Mouse (Mus musculus) brain, adult 10 weeks (tissue): Measurements from ENCODE around the gene Cnot8. TPM values are rescaled to one million over a fixed set of nuclear protein-coding genes. Genes with fewer than 3 reads are reported as not detected.

Experiments
- polyA plus RNA-seq: library from polyadenylated mRNA; stranded (reverse); fragments of 350-450 nt; fragmentation: Illumina TruSeq; extraction: RNeasy Lipid Tissue Mini Kit (QIAGEN cat#74804); gene quantifications from one replicate; pipeline ENCODE4 v1.2.3, GENCODE M21; 2015; ENCODE audit warnings: low read depth, low replicate concordance

The Cnot8 gene
- polyA plus RNA-seq: 65.9 TPM

DNA sequence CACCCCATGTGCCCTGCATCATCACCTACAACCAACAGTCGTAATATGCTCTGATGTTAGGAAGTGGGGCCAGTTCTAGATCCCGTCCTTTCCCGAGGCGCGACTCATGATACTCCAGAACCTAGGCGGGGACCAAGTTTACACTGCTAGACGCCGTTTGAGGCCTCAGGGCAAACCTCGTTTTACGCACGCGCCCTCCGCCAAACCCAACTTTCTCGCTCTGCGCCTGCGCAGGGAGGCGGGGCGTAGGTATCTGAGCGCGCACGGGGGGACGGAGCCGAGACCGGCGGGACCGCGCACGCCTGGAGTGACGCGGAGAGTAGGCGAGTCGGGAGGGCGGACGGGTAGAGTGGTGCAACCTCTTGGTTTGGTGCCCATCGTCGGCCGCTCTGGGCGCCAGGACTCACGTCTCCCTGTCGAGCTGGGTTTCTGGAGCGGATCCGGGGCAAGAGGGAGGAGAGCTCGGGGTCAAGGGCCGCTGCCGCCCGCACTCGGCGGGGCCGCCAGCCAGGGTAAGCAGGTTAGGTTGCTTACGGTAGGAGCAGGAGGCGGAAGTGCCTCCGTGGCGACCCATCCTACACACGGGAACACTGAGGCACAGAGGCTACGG is at the start of gene Cnot8:
Gene Cnot8 (plus strand): TSS at position 457 of the 610 bp plus-strand sequence.

DNA sequence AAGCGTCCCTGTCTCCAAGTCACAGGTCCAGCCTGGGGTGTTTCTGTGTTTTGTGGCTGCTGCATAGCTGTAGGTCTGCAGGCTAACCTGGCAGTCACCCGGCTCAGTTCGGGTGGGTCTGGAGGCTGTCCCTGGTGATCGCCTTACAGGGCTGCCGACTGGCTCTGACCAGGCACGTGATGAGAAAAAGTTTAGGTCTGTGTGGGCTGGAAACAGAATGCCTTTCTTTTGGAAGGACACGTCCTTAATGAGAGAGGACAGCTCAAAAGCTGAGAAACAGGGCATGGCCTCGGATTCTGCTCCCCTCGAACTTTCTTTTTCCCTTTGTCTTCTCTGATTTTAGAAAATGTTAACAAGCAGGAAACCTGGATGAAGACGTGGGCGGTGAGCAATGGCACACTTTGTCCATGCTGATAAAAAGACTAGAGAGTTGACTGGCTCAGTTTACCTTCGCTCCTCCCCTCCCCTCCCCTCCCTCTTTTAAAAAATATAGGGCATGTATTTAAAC is 10.9 kb upstream of the Cnot8 start, which contains the start of gene Gm12248:
Gene Gm12248 (minus strand): TSS at position 114 of the 508 bp plus-strand sequence.

Other genes starting within 250 kb of the Cnot8 start
- gene Larp1, start 95.1 kb upstream of the Cnot8 start, polyA plus RNA-seq: 44.1 TPM
- not detected for gene Gm12248, start 11.0 kb upstream of the Cnot8 start, polyA plus RNA-seq
- 10.2 TPM for gene Gemin5, start 64.4 kb downstream of the Cnot8 start, polyA plus RNA-seq
- gene Mrpl22, start 67.5 kb downstream of the Cnot8 start, polyA plus RNA-seq: 69.5 TPM
- 6.6 TPM for gene Igtp, start 95.4 kb downstream of the Cnot8 start, polyA plus RNA-seq
- 3.0 TPM for gene Irgm2, start 95.5 kb downstream of the Cnot8 start, polyA plus RNA-seq
- not detected for gene 4930438A08Rik, start 170.6 kb downstream of the Cnot8 start, polyA plus RNA-seq
- gene Zfp692, start 202.9 kb downstream of the Cnot8 start, polyA plus RNA-seq: 26.8 TPM
- 35.8 TPM for gene Zfp672, start 226.2 kb downstream of the Cnot8 start, polyA plus RNA-seq
- gene Sh3bp5l, start 226.6 kb downstream of the Cnot8 start, polyA plus RNA-seq: 37.3 TPM